Mouse (Mus musculus) brain, adult 10 weeks (tissue): ENCODE results near the gene Olfr67. TPM values are rescaled to one million over a fixed set of nuclear protein-coding genes. Genes with fewer than 3 reads are reported as not detected.

ENCODE experiments used
- polyA plus RNA-seq: library from polyadenylated mRNA; stranded (reverse); fragments of 350-450 nt; fragmentation: Illumina TruSeq; extraction: RNeasy Lipid Tissue Mini Kit (QIAGEN cat#74804); gene quantifications from one replicate; pipeline ENCODE4 v1.2.3, GENCODE M21; 2015; ENCODE audit warnings: low read depth, low replicate concordance

The Olfr67 gene
- not detected for polyA plus RNA-seq

DNA sequence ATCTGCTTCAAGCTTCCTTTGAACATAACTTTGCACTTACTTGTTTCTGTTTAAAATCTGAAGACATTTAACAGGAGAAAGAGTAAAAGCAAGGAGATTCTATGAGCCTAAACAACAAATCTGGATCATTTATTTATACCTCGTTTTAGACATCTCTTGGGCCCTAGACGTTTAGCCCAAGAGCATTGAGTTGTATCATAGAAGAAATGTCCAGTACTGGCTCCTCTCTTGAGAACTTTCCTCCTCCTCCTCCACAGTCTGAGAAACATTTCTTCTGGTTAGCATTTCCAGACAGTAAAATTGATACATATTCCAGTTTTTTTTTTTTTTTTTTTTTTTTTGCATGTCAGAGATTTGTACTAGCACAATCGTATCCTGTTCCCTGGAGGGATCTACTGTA is at the start of gene Olfr67:
TSS of gene Olfr67 (minus strand) at position 101 of the 400 bp plus-strand sequence.

DNA sequence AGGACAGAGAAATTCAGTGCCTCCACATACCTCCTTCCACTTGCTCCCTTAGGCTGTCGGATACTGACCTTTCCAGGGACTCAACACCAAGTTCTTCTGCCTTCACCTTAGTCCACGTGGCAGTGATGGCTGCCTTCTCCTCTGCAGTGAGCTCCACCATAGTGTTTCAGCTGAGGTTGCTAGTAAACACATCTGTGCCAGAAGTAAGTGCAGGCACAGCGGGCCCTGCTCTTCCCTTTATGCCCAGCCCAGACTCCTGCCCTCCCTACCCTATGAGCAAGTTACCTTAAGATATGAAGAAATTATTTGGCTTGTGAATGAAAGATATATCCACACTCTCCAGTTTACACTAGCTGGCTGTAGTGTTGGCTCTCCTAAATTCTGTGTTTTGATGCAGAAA is 48.6 kb upstream of the Olfr67 start, which contains the start of gene Hbb-bh2:
TSS of gene Hbb-bh2 (minus strand) at position 253 of the 400 bp plus-strand sequence.

GRCm38 (mm10) chr7:103827808-103828207 is 36.2 kb upstream of the Olfr67 start, which contains the start of gene Hbb-bs:
TSS of gene Hbb-bs (minus strand) at chr7:103828096.

GRCm38 (mm10) chr7:103813766-103814165 is 22.1 kb upstream of the Olfr67 start, which contains the start of gene Hbb-bt:
TSS of gene Hbb-bt (minus strand) at chr7:103813996.

DNA sequence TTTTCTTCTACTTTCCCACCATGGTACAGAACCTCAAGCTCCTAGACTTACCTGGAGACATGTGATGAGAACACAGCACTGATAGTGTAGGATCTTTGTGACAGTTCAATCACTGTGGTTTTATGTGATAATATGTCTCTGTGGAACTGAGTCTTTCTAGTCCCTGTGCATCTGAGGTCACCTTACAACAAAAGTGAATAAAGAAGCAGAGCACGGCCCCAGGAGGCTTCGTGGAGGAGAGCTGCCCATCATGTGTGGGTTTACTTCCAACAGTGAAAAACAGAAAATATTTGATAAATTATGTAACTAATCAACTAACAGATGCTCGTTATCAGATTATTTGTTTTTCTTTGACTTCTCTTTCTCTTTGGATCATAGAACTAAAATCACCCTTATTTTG is 12.0 kb downstream of the Olfr67 start, which contains the start of gene Olfr68:
TSS of gene Olfr68 (minus strand) at position 101 of the 400 bp plus-strand sequence.

GRCm38 (mm10) chr7:103771494-103771893 is 20.1 kb downstream of the Olfr67 start, which contains the start of gene Olfr69:
TSS of gene Olfr69 (minus strand) at chr7:103771594.

DNA sequence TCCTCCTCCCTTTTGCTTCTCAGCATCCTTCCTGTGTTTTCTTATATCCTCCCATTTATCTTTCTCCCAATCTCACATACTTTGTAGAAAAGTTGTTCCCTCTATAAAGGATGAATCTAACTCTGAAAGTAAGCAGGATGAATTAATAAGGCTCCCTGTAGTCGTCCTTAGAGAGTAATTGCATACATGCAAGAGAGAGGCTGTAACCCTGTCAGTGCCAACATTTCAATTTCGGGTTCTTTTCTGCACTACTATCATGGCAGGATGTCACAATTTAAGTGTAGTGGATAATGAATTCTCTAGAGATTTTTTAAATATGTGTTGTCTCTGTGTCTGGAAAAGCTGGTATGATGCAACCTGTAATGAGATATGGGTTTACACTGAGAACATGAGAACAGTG is 34.4 kb downstream of the Olfr67 start, which contains the start of gene Olfr630:
TSS of gene Olfr630 (minus strand) at position 101 of the 400 bp plus-strand sequence.

DNA sequence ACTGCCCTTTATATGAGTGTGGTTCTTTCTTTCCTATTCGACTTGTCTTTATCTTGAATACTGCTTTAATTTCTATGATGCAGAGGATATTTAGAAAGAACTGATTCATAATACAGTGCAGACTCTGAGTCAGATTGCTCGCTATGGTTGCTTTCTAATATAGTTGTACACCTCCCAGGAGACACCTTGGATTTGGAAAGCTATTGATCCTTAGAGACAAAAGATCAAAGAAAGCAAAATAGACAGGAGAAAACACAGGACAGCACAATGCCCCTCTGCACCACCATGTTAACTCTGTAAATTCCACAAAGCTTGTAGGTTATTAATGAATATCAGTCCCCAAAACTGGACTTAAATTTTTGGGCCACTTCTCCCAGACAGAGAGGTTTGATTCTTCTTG is 46.8 kb downstream of the Olfr67 start, which contains the start of gene Olfr629:
TSS of gene Olfr629 (minus strand) at position 101 of the 400 bp plus-strand sequence.

Other genes with a start within 250 kb of the Olfr67 start
- gene Olfr612, start 249.1 kb downstream of the Olfr67 start, polyA plus RNA-seq = not detected
- not detected for gene Olfr613, start 243.7 kb downstream of the Olfr67 start, polyA plus RNA-seq
- not detected for gene Olfr615, start 235.7 kb downstream of the Olfr67 start, polyA plus RNA-seq
- gene Olfr616, start 222.7 kb downstream of the Olfr67 start, polyA plus RNA-seq = not detected
- not detected for gene Olfr617, start 218.8 kb downstream of the Olfr67 start, polyA plus RNA-seq
- gene Olfr618, start 201.7 kb downstream of the Olfr67 start, polyA plus RNA-seq = not detected
- not detected for gene Olfr619, start 191.2 kb downstream of the Olfr67 start, polyA plus RNA-seq
- gene Olfr620, start 179.3 kb downstream of the Olfr67 start, polyA plus RNA-seq = not detected
- gene Olfr622, start 149.1 kb downstream of the Olfr67 start, polyA plus RNA-seq = not detected
- gene Olfr623, start 128.1 kb downstream of the Olfr67 start, polyA plus RNA-seq = not detected
- not detected for gene Olfr624, start 120.6 kb downstream of the Olfr67 start, polyA plus RNA-seq
- not detected for gene Olfr625-ps1, start 109.1 kb downstream of the Olfr67 start, polyA plus RNA-seq
- gene Olfr243, start 77.2 kb downstream of the Olfr67 start, polyA plus RNA-seq = not detected
- gene Olfr628, start 61.4 kb downstream of the Olfr67 start, polyA plus RNA-seq = not detected
- not detected for gene Olfr629, start 46.9 kb downstream of the Olfr67 start, polyA plus RNA-seq
- gene Olfr630, start 34.5 kb downstream of the Olfr67 start, polyA plus RNA-seq = not detected
- not detected for gene Olfr69, start 20.2 kb downstream of the Olfr67 start, polyA plus RNA-seq
- not detected for gene Olfr68, start 12.1 kb downstream of the Olfr67 start, polyA plus RNA-seq
- 154 TPM for gene Hbb-bt, start 22.2 kb upstream of the Olfr67 start, polyA plus RNA-seq
- gene Hbb-bs, start 36.3 kb upstream of the Olfr67 start, polyA plus RNA-seq = 1,248 TPM
- gene Hbb-bh2, start 48.7 kb upstream of the Olfr67 start, polyA plus RNA-seq = not detected
- gene Hbb-bh1, start 51.3 kb upstream of the Olfr67 start, polyA plus RNA-seq = not detected
- gene Hbb-y, start 61.4 kb upstream of the Olfr67 start, polyA plus RNA-seq = not detected
- not detected for gene Olfr66, start 94.4 kb upstream of the Olfr67 start, polyA plus RNA-seq
- gene Olfr64, start 102.7 kb upstream of the Olfr67 start, polyA plus RNA-seq = not detected
- gene Olfr65, start 111.7 kb upstream of the Olfr67 start, polyA plus RNA-seq = not detected
- not detected for gene Olfr631, start 137.0 kb upstream of the Olfr67 start, polyA plus RNA-seq
- gene Olfr632, start 142.5 kb upstream of the Olfr67 start, polyA plus RNA-seq = not detected
- gene Olfr633, start 152.6 kb upstream of the Olfr67 start, polyA plus RNA-seq = not detected
- gene Olfr635, start 179.3 kb upstream of the Olfr67 start, polyA plus RNA-seq = not detected
- gene Olfr638, start 206.9 kb upstream of the Olfr67 start, polyA plus RNA-seq = not detected
- gene Olfr639, start 225.5 kb upstream of the Olfr67 start, polyA plus RNA-seq = not detected
- gene Olfr640, start 233.8 kb upstream of the Olfr67 start, polyA plus RNA-seq = not detected
- gene Olfr641, start 243.6 kb upstream of the Olfr67 start, polyA plus RNA-seq = not detected